Mouse (Mus musculus) right cerebral cortex, postnatal 4 days (tissue): ENCODE results near the gene Rapgef4.
"Not testable (repeated sequence)": the region's sequence is repeated elsewhere in the genome, so short reads cannot be mapped to it uniquely, and the experiment has no call there.

Experiments used
- DNase-seq: peaks from one replicate; pipeline ENCODE4 v3.0.0-alpha.2; 2022

Gene Rapgef4

GRCm38 (mm10) chr2:72035616-72036015 is 54.6 kb downstream of the Rapgef4 start:
- peak; percentile 41 for DNase-seq

- no peak for DNase-seq
These were observed 56.3 kb downstream of the Rapgef4 start for GRCm38 (mm10) chr2:72037357-72037756.

DNA sequence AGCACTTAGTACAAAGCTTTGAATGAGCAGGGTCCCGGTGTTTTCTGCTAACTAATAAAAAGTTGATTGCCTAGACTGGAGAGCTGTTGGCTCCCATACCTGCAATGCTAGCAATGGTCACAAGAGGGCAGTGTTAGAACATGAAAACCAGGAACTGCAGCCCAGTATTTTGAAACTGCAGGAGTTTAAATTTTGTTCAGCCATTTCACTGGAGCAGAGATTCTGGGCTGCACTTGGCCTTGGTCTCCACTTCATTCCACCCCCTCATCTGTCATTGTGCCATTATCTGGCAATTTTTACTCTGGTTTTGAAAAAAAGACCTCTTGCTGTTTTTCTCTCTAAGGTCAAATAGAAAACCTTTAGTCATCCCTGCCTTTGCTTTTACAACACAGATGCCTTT is 57.2 kb downstream of the Rapgef4 start:
- peak; percentile 87 for DNase-seq

DNA sequence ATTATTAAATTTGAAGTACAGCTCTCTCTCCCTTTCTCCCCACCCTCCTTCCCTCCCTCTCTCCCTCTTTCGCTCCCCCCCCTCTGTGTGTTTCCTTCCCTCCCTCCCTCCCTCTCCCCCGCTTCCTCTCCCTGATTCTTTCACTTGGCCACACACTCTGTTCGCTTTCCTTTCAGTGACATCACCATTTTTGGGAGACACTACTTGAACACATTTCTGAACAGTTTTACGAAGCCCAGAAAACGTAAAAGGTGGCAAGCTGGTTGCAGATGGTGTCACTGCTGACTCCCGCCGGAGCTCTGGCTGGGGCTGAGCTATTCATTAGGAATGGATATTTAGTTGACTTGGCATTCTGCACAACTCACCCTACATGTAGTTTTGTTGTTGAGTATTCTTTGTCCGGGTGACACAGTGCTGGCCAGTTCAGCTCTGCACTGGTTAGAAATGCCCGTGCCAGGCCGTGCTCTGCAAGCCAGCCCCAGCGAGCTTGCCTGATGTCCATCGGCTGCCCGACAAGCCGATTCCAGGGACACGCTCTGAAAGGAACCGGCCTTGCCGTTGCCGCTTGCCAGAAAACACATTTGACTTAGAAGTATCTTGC is 57.7 kb downstream of the Rapgef4 start:
- peak; percentile 48 for DNase-seq

- DNase-seq = no peak
These were observed 58.5 kb downstream of the Rapgef4 start for GRCm38 (mm10) chr2:72039522-72040045.

DNA sequence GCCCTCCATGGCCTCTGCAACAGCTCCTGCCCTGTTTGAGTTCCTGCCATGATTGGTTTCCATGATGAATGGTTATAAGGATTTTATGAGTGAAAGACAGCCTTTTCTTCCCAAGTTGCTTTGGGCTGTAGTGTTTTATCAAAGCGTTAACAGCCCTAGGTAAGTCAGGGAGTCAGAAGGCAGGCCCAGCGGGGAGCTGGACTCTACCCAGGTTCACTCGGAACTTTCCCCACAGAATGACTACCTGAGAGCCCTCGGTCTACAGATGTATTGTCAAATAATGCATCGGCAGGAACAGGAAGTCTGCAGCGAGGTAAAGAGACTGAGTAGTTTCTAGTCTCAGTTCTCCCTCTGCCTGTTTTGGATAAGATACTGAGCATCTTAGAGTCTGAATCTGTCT is 60.0 kb downstream of the Rapgef4 start:
- no peak for DNase-seq

DNA sequence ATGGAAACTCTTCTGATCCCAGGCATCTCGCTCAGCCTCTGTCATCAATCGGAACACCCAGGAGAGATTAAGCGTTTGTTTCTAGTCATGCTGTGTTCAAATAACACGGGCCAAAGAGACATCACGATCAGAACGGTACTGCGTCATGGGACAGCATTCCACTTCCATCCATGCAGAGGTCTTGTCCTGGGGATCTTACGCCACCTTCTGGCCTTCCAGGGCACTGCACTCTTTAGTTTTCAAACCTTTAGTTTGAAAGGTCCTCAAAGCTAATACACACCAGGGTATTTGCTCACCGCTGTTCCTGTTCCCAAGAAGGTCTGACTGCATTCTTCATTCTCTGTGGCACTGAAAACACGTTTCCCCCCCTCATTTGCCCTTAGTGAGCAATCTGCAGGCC is 61.1 kb downstream of the Rapgef4 start:
- DNase-seq = no peak

DNA sequence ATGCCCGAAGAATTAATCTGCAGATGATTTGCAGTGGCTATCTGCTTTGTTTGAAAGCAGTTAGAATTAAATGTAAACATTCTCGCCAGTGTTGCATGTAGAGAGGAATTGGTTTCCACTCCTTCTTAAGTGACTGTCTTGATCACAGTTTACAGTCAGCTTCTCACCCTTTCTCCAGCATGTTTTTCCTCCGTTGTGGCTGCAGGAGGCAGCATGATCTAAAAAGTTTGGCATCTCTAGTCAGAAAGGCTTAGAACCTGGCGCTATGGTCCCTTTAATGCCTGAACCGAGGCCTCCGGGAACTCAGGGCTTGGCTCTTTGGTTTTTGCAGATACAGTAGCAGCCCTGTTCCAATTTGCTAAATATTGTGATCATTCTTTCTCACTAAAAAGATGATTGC is 63.2 kb downstream of the Rapgef4 start:
- no peak for DNase-seq

DNA sequence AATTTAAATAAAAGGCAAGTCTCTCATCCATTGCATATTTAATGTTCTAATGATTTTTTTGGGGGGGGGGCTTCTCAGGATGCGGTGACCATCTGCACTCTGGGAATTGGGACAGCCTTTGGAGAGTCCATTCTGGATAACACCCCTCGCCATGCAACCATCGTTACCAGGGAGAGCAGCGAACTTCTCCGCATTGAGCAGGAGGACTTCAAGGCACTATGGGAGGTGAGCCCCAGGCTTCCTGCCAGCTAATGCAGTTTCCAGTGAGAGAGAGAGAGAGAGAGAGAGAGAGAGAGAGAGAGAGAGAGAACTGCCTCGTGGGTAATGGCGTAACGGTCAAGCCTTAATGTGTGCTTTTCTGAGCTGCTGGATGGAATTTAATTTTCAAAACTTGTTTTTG is 64.0 kb downstream of the Rapgef4 start:
- DNase-seq = no peak

DNA sequence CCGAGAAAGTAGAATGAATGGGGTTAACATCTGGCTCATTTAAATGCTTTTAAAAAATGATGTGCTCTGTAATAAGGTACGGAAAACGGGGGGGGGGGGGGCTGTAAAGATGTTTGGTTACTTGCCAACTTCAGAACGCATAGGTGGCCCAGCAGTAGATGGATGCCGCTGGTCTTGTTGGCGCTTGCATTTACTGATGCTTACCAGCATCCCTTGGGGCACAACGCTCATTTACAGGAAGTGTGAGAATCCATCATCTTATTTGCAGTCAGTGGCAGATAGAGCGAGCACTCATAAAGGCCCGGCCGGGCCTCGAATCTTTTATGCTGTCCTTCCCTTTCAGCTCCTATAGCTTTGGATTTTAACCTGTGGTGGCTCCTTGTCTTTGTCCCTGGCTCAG is 64.6 kb downstream of the Rapgef4 start:
- no peak for DNase-seq

- DNase-seq = no peak
These were observed 69.4 kb downstream of the Rapgef4 start for GRCm38 (mm10) chr2:72050451-72050850.

DNA sequence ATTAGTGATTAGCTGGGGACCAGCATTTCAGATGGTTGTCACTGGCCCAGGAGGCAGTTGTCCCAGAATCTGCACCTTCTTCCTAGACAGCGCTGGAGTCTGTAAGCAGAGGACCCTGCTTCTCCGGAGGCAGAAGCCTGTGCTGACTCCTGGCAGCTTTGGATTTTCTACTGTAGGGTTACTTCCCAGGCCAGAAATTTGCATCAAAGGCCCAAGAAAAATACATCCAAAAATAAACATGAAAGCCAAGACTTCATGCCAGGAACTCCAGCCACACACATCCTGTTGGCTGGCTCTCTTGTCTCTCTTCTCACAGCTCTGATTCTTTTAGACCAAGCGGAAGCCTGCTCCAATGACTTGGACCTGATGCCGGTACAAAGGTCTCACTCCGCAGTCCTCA is 73.2 kb downstream of the Rapgef4 start:
- no peak for DNase-seq

GRCm38 (mm10) chr2:72054736-72055135 is 73.7 kb downstream of the Rapgef4 start:
- DNase-seq = no peak

- DNase-seq = no peak
These were observed 74.4 kb downstream of the Rapgef4 start for GRCm38 (mm10) chr2:72055476-72055875.

- DNase-seq = no peak
These were observed 75.2 kb downstream of the Rapgef4 start for GRCm38 (mm10) chr2:72056081-72056874.

- no peak for DNase-seq
These were observed 81.9 kb downstream of the Rapgef4 start for GRCm38 (mm10) chr2:72062931-72063330.

- no peak for DNase-seq
These were observed 87.5 kb downstream of the Rapgef4 start for GRCm38 (mm10) chr2:72068505-72068904.

DNA sequence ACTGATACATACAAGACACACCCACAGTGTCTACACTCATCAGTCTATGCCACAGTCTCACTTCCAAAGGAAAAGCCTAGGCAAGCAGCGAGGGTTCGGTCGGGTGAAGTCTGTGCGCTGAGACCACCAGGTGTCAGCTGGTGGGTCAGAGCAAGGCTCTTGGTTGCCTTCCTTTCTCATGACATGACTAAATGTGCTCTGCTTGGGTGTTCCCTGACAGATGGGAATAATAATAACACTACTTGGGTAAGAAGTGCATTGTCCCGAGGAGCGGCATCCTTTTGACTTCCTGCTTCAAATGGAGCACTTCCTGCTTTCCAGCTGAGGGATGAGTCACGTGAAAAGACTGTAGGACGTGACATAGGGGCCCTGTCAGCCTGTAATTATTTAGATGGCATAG is 89.0 kb downstream of the Rapgef4 start:
- no peak for DNase-seq

DNA sequence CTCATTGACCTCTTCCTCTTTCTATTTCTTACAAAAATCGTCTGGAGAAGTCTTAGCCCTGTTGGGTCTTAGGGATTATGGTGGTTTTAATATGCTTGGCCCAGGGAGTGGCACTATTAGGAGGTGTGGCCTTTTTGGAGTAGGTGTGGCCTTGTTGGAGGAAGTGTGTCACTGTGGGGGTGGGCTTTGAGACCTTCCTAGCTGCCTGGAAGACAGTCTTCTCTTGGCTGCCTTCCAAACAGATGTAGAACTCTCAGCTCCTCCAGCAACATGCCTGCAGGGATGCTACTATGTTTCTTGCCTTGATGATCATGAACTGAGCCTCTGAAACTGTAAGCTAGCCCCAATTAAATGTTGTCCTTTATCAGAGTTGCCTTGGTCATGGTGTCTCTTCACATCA is 92.1 kb downstream of the Rapgef4 start:
- not testable (repeated sequence) for DNase-seq

DNA sequence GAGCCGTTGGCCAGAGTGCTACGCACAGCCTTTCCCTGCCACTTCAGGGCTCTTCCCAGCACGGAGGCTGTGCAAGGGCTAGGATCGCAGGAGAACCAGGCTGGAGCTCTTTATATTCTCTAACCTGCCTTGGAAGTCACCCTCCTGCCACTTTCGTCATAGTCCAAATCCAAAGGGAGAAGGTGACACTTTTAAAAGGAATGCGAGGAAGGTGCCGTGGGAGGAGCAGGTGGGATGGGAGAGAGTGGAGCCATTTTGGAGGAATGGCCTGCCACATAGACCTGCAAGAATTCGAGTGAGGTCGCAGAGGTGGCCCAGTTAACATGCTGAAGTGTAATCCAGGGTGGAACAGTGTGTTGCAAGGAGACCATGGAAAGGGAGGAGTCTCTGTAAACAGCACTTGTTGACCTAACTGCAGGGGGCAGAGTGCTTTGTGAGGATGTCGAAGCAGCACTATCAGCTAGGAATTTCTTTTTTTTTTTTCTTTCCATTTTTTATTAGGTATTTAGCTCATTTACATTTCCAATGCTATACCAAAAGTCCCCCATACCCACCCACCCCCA is 94.0 kb downstream of the Rapgef4 start:
- no peak for DNase-seq

DNA sequence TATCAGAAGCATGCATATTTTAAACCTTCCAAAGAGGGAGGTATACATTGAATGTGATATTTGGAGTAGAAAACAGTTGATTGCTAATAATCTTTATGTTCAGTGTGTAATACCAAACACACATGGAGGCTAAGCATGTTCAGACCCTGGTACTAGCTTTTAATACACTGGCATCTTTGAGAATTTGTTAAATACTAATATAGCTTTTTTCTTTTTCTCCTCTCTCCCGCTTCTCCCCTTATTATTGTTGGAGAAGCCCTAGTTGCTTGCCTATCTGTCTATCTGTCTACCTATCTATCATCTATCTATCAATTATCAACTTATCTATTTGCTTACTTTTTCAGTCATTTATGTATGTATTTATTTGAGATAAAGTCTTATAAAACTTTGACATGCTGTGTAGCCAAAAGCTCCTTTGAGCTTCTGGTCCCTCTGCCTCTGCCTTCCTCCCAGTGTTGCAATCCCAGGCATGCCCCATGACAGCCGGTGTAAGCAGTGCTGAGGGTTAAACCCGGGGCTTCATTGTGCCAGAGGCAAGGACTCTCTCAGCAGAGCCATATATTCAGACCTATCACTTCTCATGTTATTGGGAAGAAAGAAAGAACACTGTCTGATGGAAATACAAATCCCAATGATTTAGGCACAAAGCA is 96.6 kb downstream of the Rapgef4 start:
- DNase-seq = no peak

GRCm38 (mm10) chr2:72078140-72078521 is 97.1 kb downstream of the Rapgef4 start:
- no peak for DNase-seq

GRCm38 (mm10) chr2:72079110-72079509 is 98.1 kb downstream of the Rapgef4 start:
- DNase-seq = no peak

DNA sequence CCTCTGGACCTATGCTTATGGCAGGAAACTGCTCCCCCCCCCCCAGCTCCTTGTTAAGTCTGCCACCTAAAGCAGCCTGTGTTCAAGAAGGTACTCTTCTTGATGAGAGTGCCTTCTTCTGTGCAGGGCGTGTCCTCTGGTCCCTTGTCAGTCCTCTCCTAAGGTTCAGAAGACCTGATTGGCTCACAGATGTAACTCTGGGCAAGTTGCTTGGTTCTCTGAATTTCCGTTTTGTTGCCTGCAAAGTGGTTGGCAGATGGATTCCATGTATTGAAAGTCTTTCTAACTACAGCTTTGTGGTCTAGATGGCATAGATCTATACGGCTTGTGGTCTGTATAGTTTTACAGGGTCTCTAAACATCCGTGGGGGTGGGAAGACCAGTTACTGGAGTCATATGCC is 101.8 kb downstream of the Rapgef4 start:
- no peak for DNase-seq
